Mouse (Mus musculus) olfactory bulb, adult 2 months (tissue): ENCODE results near the gene Fbxl14.

Experiments
- CTCF ChIP-seq: fragments of 200-500 bp; IDR thresholded peaks from 2 replicates; pipeline ENCODE4 v1.5.1; 2012; ENCODE audit warnings: low read depth, mild to moderate bottlenecking, low read length, moderate library complexity; ENCODE audit not compliant: insufficient read depth
- POLR2A ChIP-seq: fragments of 200-500 bp; IDR thresholded peaks from 2 replicates; pipeline ENCODE4 v1.6.1; 2012; ENCODE audit warnings: mild to moderate bottlenecking, low read depth, low read length, moderate library complexity; ENCODE audit not compliant: insufficient read depth

DNA sequence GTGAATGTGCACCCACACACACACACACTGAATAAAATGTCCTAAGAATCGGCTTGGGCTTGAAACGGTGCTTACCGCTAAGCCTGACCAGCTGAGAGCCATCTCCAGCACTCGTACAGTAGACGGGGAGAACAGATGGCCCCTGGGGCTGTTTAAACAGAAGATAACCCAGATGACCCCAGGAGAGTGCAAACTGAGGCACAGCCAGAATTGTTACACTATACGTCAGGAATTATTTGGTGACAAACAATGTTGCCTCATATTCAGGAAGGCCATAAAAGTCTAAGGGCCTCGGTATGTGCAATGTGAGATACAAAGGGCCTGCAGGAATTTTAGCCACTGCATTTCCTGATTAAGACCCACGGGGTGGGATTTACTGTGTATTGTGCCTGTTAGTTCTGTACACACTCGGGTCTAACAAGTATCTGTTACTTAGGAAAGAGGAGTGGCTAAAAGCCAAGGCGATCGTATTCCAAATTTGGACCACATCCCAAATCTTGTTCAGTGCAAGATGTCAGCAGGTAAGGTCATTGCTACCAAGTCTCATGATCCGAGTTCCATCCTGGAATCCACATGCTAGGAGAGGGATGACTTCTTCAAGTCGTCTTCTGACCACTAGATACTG lies 1.7 kb upstream of the Fbxl14 start:
- no peak for TF ChIP-seq CTCF
- TF ChIP-seq POLR2A = no peak
